Mouse (Mus musculus) small intestine, adult 2 months (tissue): ENCODE results near the gene Pcgf2.

ENCODE experiments used
- CTCF ChIP-seq: fragments of 200-500 bp; IDR thresholded peaks from 2 replicates; pipeline ENCODE4 v1.5.1; 2012; ENCODE audit warnings: low read depth, mild to moderate bottlenecking, control low read depth, inconsistent platforms, low read length, moderate library complexity, mixed read lengths; ENCODE audit not compliant: insufficient replicate concordance, insufficient read length; ENCODE audit errors: extremely low read depth
- POLR2A ChIP-seq: fragments of 200-500 bp; IDR thresholded peaks from 2 replicates; pipeline ENCODE4 v1.6.1; 2012; ENCODE audit warnings: low read depth, mild to moderate bottlenecking, control low read depth, inconsistent platforms, low read length, moderate library complexity

GRCm38 (mm10) chr11:97666794-97667193 lies 33.5 kb downstream of the Pcgf2 start:
- TF ChIP-seq POLR2A, result no peak
- TF ChIP-seq CTCF, result no peak
